Mouse (Mus musculus) liver, postnatal 0 days (tissue): Measurements from ENCODE around the gene Slc47a1.

ENCODE experiments used
- CTCF ChIP-seq: sonication (generic); IDR thresholded peaks from 2 replicates; pipeline ENCODE4 v1.5.1; 2016; ENCODE audit warnings: antibody characterized with exemption, low read depth
- EP300 ChIP-seq: IDR thresholded peaks from 2 replicates; pipeline ENCODE4 v1.6.1; 2016; ENCODE audit warnings: antibody characterized with exemption, low read depth, mild to moderate bottlenecking

DNA sequence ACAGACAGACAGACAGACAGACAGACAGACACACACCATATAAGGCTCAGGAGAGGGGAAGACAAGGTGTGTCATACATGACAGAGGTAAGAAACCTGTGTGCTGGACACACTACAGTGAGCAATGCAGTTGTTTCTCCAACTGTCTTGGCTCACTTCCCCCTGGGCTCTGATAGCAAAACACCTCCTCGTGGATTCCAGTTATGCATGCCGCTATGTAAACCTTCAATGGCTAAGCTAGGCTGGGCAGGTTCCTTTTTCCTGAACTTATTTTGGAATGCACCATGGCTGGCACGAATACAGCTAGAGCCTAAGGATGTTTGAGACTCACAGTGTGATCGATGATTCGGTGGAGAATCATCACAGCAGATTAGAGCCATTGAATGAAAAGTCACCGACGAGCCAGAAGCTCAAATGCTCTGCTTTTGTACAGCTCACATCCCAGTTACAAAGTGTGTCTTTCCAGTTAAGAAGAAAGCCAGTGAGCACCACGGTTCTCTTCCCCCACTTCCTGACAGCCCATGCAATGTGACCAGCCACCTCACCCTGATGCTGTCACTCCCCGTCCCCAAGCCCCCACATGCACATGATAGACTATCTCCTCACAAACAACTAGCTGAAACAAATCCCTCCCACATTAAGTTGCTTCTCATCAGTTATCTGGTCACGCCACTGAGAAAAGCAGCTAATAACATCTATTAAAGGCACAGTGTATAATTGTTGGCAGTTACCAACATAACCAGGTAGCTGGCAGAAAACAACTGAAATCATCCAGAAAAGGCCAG lies 57.0 kb downstream of the Slc47a1 start:
- TF ChIP-seq CTCF (no peak), EP300 (no peak)
